14 mouse cellular contexts compared by ENCODE assay signal in the genomic region with DNA sequence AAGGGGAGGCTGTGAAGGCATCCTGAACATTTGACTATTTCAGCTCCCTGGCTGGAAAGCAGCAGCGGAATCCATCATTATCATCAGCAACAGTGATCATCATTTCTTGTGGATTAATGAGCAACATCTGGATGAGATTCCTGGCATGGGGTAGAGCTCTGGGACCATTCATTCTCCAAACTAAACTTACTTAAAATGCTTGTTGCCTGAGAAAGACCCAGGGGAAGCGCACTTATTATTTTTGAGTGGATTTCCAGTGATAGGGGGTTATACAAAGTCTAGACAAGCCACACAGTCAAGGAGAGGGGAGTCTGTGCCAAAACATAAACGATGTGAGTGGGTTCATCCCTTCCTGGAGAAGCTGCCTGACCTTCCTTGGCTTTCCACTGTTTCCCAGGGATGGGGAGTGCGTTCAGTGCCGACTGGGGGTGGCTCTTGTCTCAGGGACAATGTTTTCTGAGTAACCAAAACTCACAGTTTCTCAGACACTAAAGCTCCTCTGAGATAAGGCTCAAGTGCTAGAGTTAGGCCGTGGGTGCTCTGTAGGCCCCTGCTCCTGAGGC. TPM values are rescaled to one million over a fixed set of nuclear protein-coding genes. Genes with fewer than 3 reads are reported as not detected.
DNase-seq lines count a peak whose midpoint lies in the region; ATAC-seq and TF ChIP-seq lines count a peak whose summit lies in the region.
"Had no signal": no experiment of that assay in that cellular context is flagged by ENCODE, and none has a peak within 500 bp of the region (broad histone marks: within the 10 kb centered on the region; RNA-seq: fewer than 3 reads in every experiment).

No protein-coding gene starts in this region.

- intact Hi-C loops in heart, postnatal 36 days (cut with DNase I), result no loop called here

- ATAC-seq in stomach, embryonic 14.5 days (ENCODE audit: insufficient number of reproducible peaks, insufficient read depth, low FRiP score, low read depth), result no peak; the same call in 1 of the 2 replicates
- no peak for ATAC-seq in stomach, postnatal 0 days (ENCODE audit: low FRiP score, low TSS enrichment)
- ATAC-seq in limb, embryonic 14.5 days (ENCODE audit: low FRiP score, low read depth), result peak; percentile 53
- ATAC-seq: forebrain, embryonic 14.5 days; midbrain, embryonic 13.5 days had no signal

- peak; percentile 7 to 20 for DNase-seq in heart, adult 9 months (ENCODE audit: low spot score in 2 of 2)
- DNase-seq in heart, postnatal 36 days, result no peak
- no peak for DNase-seq in stomach, postnatal 0 days (ENCODE audit: low spot score)
- peak; percentile 74 for DNase-seq in limb, embryonic 14.5 days (ENCODE audit: low spot score)
- DNase-seq in layer of hippocampus, postnatal 25 days (ENCODE audit: extremely low spot score in 1 of 2, low spot score in 1 of 2), result no peak
- no peak for DNase-seq in adrenal gland, postnatal 10 days
- DNase-seq: cerebellum, adult 9-11 months; gastrocnemius, postnatal 14 days; retina, postnatal 1 day had no signal

- no peak for TF ChIP-seq EP300 in stomach, postnatal 0 days (optimal IDR thresholded peaks at IDR 0.05)

- TF ChIP-seq CTCF in stomach, postnatal 0 days (IDR thresholded peaks at IDR 0.05; ENCODE audit: low read depth), result no peak

- no peak for TF ChIP-seq POLR2A in limb, embryonic 14.5 days (IDR thresholded peaks at IDR 0.05; ENCODE audit: borderline replicate concordance, extremely low read depth, insufficient read depth, insufficient read length)

- H3K9ac ChIP-seq in stomach, embryonic 14.5 days (replicated peaks; ENCODE audit: low read depth, low read length), result no peak overlapping the region
- H3K9ac ChIP-seq in stomach, postnatal 0 days (ENCODE audit: low read length), result no peak overlapping the region
- H3K9ac ChIP-seq in limb, embryonic 14.5 days (ENCODE audit: low read depth, low read length, severe bottlenecking), result no peak overlapping the region
- H3K9ac ChIP-seq: liver, embryonic 14.5 days; midbrain, embryonic 13.5 days had no signal

- peak overlapping the region; percentile 44; the same call in 1 of the 2 replicates for H3K27ac ChIP-seq in stomach, embryonic 14.5 days (ENCODE audit: low read length)
- H3K27ac ChIP-seq in stomach, postnatal 0 days (replicated peaks), result no peak overlapping the region
- no peak overlapping the region for H3K27ac ChIP-seq in limb, embryonic 14.5 days (replicated peaks; ENCODE audit: low read depth, low read length)
- H3K27ac ChIP-seq: liver, embryonic 14.5 days; midbrain, embryonic 13.5 days had no signal

- H3K4me1 ChIP-seq in stomach, embryonic 14.5 days (ENCODE audit: control insufficient read depth, insufficient read depth, low read length), result peaks cover 9% of the 10 kb centered on the region; the same call in 1 of the 2 replicates
- no peaks in the 10 kb centered on the region for H3K4me1 ChIP-seq in stomach, postnatal 0 days (replicated peaks; ENCODE audit: control insufficient read depth, insufficient read depth)
- H3K4me1 ChIP-seq in limb, embryonic 14.5 days (ENCODE audit: control insufficient read depth, insufficient read depth, low read length), result 0 out of 2 replicates have a peak, but pooled peaks cover 5% of the 10 kb centered on the region
- H3K4me1 ChIP-seq: midbrain, embryonic 13.5 days had no signal

- H3K4me2 ChIP-seq in stomach, embryonic 14.5 days (replicated peaks; ENCODE audit: low read depth, low read length), result no peak overlapping the region
- H3K4me2 ChIP-seq in stomach, postnatal 0 days (replicated peaks; ENCODE audit: low read depth), result no peak overlapping the region
- no peak overlapping the region for H3K4me2 ChIP-seq in limb, embryonic 14.5 days (replicated peaks; ENCODE audit: low read depth, low read length, severe bottlenecking)
- H3K4me2 ChIP-seq: midbrain, embryonic 13.5 days had no signal

- H3K27me3 ChIP-seq in stomach, embryonic 14.5 days (ENCODE audit: control insufficient read depth, insufficient read depth, low read length), result no peaks in the 10 kb centered on the region
- no peaks in the 10 kb centered on the region for H3K27me3 ChIP-seq in stomach, postnatal 0 days (ENCODE audit: control insufficient read depth, insufficient read depth, low read length)
- H3K27me3 ChIP-seq in limb, embryonic 14.5 days (ENCODE audit: control insufficient read depth, insufficient read depth, low read length), result no peaks in the 10 kb centered on the region
- H3K27me3 ChIP-seq: midbrain, embryonic 13.5 days had no signal

- no peaks in the 10 kb centered on the region for H3K9me3 ChIP-seq in stomach, embryonic 14.5 days (ENCODE audit: control insufficient read depth, low read depth, low read length)
- H3K9me3 ChIP-seq in stomach, postnatal 0 days (ENCODE audit: control insufficient read depth, low read length), result no peaks in the 10 kb centered on the region
- H3K9me3 ChIP-seq in limb, embryonic 14.5 days (ENCODE audit: control insufficient read depth, low read length), result no peaks in the 10 kb centered on the region
- H3K9me3 ChIP-seq: midbrain, embryonic 13.5 days had no signal

- H3K4me3 ChIP-seq in stomach, embryonic 14.5 days (ENCODE audit: low read depth, low read length), result no peak overlapping the region
- no peak overlapping the region for H3K4me3 ChIP-seq in stomach, postnatal 0 days (ENCODE audit: low read depth, low read length)
- H3K4me3 ChIP-seq in limb, embryonic 14.5 days (replicated peaks; ENCODE audit: low read length), result no peak overlapping the region
- H3K4me3 ChIP-seq: midbrain, embryonic 13.5 days had no signal

- no peaks in the 10 kb centered on the region for H3K36me3 ChIP-seq in stomach, embryonic 14.5 days (ENCODE audit: control insufficient read depth, insufficient read depth, low read length)
- no peaks in the 10 kb centered on the region for H3K36me3 ChIP-seq in stomach, postnatal 0 days (ENCODE audit: control insufficient read depth, insufficient read depth, low read length)
- H3K36me3 ChIP-seq in limb, embryonic 14.5 days (ENCODE audit: control insufficient read depth, insufficient read depth, low read length), result no peaks in the 10 kb centered on the region
- H3K36me3 ChIP-seq: midbrain, embryonic 13.5 days had no signal

- 44% methylated on average over 6 of the region's 6 CpGs for WGBS in stomach, embryonic 14.5 days
- WGBS in stomach, postnatal 0 days, result 53% methylated on average over 6 of the region's 6 CpGs
- 61% methylated on average over 6 of the region's 6 CpGs for WGBS in limb, embryonic 14.5 days

RNA-seq across cellular contexts. Expression of a gene that starts 6.9 kb away (rescaled TPM):
- under 1 TPM; 0.35 to 0.36 TPM for total RNA-seq in heart, postnatal 36 days (2021)
- 0.16 and 0.56 TPM in 2 replicates for polyA plus RNA-seq in stomach, embryonic 14.5 days (2014; fragmentation: Nextera tagmentation; extraction: Ambion mirVana)
- polyA plus RNA-seq in stomach, postnatal 0 days (2015; fragmentation: Nextera tagmentation; extraction: Ambion mirVana), result 0.15 and 0.17 TPM in 2 replicates
- polyA plus RNA-seq in limb, embryonic 14.5 days (2012; rRNA removed), result 0.57 and 0.69 TPM in 2 replicates
- polyA plus RNA-seq in limb, embryonic 14.5 days (2014; fragmentation: Nextera tagmentation; extraction: Ambion mirVana), result 0.50 and 0.56 TPM in 2 replicates
- under 1 TPM; 0.23 to 0.59 TPM for total RNA-seq in layer of hippocampus, postnatal 25 days (2021)
- total RNA-seq in adrenal gland, postnatal 10 days (2021), result under 1 TPM; 0.51 to 0.67 TPM
- total RNA-seq: ES-E14; gastrocnemius, postnatal 14 days had no signal

Comparison
In these comparisons a context has a peak if more than half of its experiments do, and no peak if none do; other contexts are left out.
1. DNase-seq: peak in heart, adult 9 months (2 of 2) and limb, embryonic 14.5 days (single experiment); none in heart, postnatal 36 days (0 of 2), stomach, postnatal 0 days (single experiment), layer of hippocampus, postnatal 25 days (0 of 2) and adrenal gland, postnatal 10 days (single experiment).